Mouse (Mus musculus): ENCODE measurements around the gene Rrp15. TPM values are rescaled to one million over a fixed set of nuclear protein-coding genes. Genes with fewer than 3 reads are reported as not detected.

Gene Rrp15
- polyA plus RNA-seq, 1 experiment from 2014 or later = 39.6 TPM

- Histone ChIP-seq H3K9me3 (ENCODE audit: control insufficient read depth, low read length) (no peaks in the 10 kb centered on the region), H3K4me1 (replicated peaks; ENCODE audit: control insufficient read depth, insufficient read depth, low read length) (peaks cover 30% of the 10 kb centered on the region), H3K4me2 (ENCODE audit: low read length) (peak overlapping the region; percentile 96), H3K27me3 (replicated peaks; ENCODE audit: control insufficient read depth, insufficient read depth, low read length) (0 out of 2 replicates have a peak, but pooled peaks cover 2% of the 10 kb centered on the region), H3K36me3 (ENCODE audit: control insufficient read depth, insufficient read depth) (no peaks in the 10 kb centered on the region), H3K4me3 (replicated peaks; ENCODE audit: low read length) (peak overlapping the region; percentile 78), H3K27ac (ENCODE audit: low read length) (no peak overlapping the region), H3K9ac (replicated peaks; ENCODE audit: low read depth, low read length) (peak overlapping the region; percentile 56)
- under 1% methylated on average over 15 of the region's 15 CpGs for WGBS
- ATAC-seq = no peak
Observed at GRCm38 (mm10) chr1:186703256-186703979, 45.7 kb downstream of the Rrp15 start.

- 0 out of 2 replicates have a peak overlapping the region, but pooled peaks have one; percentile 29 for H3K9ac ChIP-seq (replicated peaks; ENCODE audit: low read depth, low read length)
- H3K4me3 ChIP-seq (replicated peaks; ENCODE audit: low read length) = peak overlapping the region; percentile 78
- 0 out of 2 replicates have a peak, but pooled peaks cover 2% of the 10 kb centered on the region for H3K27me3 ChIP-seq (replicated peaks; ENCODE audit: control insufficient read depth, insufficient read depth, low read length)
- peaks cover 30% of the 10 kb centered on the region for H3K4me1 ChIP-seq (replicated peaks; ENCODE audit: control insufficient read depth, insufficient read depth, low read length)
- 15% methylated on average over 15 of the region's 15 CpGs for WGBS
- H3K9me3 ChIP-seq (ENCODE audit: control insufficient read depth, low read length) = no peaks in the 10 kb centered on the region
- H3K27ac ChIP-seq (ENCODE audit: low read length) = no peak overlapping the region; the same call in 1 of the 2 replicates
- no peaks in the 10 kb centered on the region for H3K36me3 ChIP-seq (ENCODE audit: control insufficient read depth, insufficient read depth)
- no peak for ATAC-seq
- H3K4me2 ChIP-seq (ENCODE audit: low read length) = peak overlapping the region; percentile 96
Observed at GRCm38 (mm10) chr1:186702391-186703255, 46.5 kb downstream of the Rrp15 start.

GRCm38 (mm10) chr1:186701206-186701905 lies 47.8 kb downstream of the Rrp15 start:
- no peak for ATAC-seq
- H3K9me3 ChIP-seq (ENCODE audit: control insufficient read depth, low read length) = no peaks in the 10 kb centered on the region
- no peak overlapping the region for H3K4me2 ChIP-seq (ENCODE audit: low read length)
- H3K9ac ChIP-seq (replicated peaks; ENCODE audit: low read depth, low read length) = no peak overlapping the region
- H3K4me3 ChIP-seq (replicated peaks; ENCODE audit: low read length) = no peak overlapping the region
- H3K27me3 ChIP-seq (replicated peaks; ENCODE audit: control insufficient read depth, insufficient read depth, low read length) = 0 out of 2 replicates have a peak, but pooled peaks cover 2% of the 10 kb centered on the region
- H3K27ac ChIP-seq (ENCODE audit: low read length) = no peak overlapping the region
- H3K4me1 ChIP-seq (replicated peaks; ENCODE audit: control insufficient read depth, insufficient read depth, low read length) = peaks cover 30% of the 10 kb centered on the region
- no peaks in the 10 kb centered on the region for H3K36me3 ChIP-seq (ENCODE audit: control insufficient read depth, insufficient read depth)
- whole genome bisulfite sequencing = 65% methylated on average over 8 of the region's 8 CpGs

- Histone ChIP-seq H3K4me2 (ENCODE audit: low read length) (no peak overlapping the region), H3K36me3 (ENCODE audit: control insufficient read depth, insufficient read depth) (no peaks in the 10 kb centered on the region), H3K4me1 (replicated peaks; ENCODE audit: control insufficient read depth, insufficient read depth, low read length) (peaks cover 26% of the 10 kb centered on the region), H3K9me3 (ENCODE audit: control insufficient read depth, low read length) (no peaks in the 10 kb centered on the region), H3K27me3 (replicated peaks; ENCODE audit: control insufficient read depth, insufficient read depth, low read length) (0 out of 2 replicates have a peak, but pooled peaks cover 2% of the 10 kb centered on the region), H3K27ac (ENCODE audit: low read length) (no peak overlapping the region), H3K4me3 (replicated peaks; ENCODE audit: low read length) (no peak overlapping the region), H3K9ac (replicated peaks; ENCODE audit: low read depth, low read length) (no peak overlapping the region)
- WGBS = 77% methylated on average over 3 of the region's 3 CpGs
- ATAC-seq = no peak
Observed at GRCm38 (mm10) chr1:186700496-186700895, 48.7 kb downstream of the Rrp15 start.

GRCm38 (mm10) chr1:186698583-186699338 lies 50.4 kb downstream of the Rrp15 start:
- WGBS = 77% methylated on average over 15 of the region's 15 CpGs

GRCm38 (mm10) chr1:186696231-186696630 lies 52.9 kb downstream of the Rrp15 start:
- no peak overlapping the region for H3K9ac ChIP-seq (replicated peaks; ENCODE audit: low read depth, low read length)
- H3K4me1 ChIP-seq (replicated peaks; ENCODE audit: control insufficient read depth, insufficient read depth, low read length) = peaks cover 3% of the 10 kb centered on the region; the same call in 1 of the 2 replicates
- H3K4me3 ChIP-seq (replicated peaks; ENCODE audit: low read length) = no peak overlapping the region
- WGBS = 91% methylated on average over 9 of the region's 9 CpGs
- ATAC-seq = no peak
- H3K27ac ChIP-seq (ENCODE audit: low read length) = no peak overlapping the region
- H3K9me3 ChIP-seq (ENCODE audit: control insufficient read depth, low read length) = no peaks in the 10 kb centered on the region
- H3K4me2 ChIP-seq (ENCODE audit: low read length) = no peak overlapping the region
- no peaks in the 10 kb centered on the region for H3K27me3 ChIP-seq (replicated peaks; ENCODE audit: control insufficient read depth, insufficient read depth, low read length)
- no peaks in the 10 kb centered on the region for H3K36me3 ChIP-seq (ENCODE audit: control insufficient read depth, insufficient read depth)

More at GRCm38 (mm10) chr1:186698583-186699338, 50.4 kb downstream of the Rrp15 start:
- no peak overlapping the region for H3K4me2 ChIP-seq (ENCODE audit: low read length)
- H3K9me3 ChIP-seq (ENCODE audit: control insufficient read depth, low read length) = no peaks in the 10 kb centered on the region
- H3K4me1 ChIP-seq (replicated peaks; ENCODE audit: control insufficient read depth, insufficient read depth, low read length) = peaks cover 13% of the 10 kb centered on the region
- no peak overlapping the region for H3K9ac ChIP-seq (replicated peaks; ENCODE audit: low read depth, low read length)
- no peaks in the 10 kb centered on the region for H3K36me3 ChIP-seq (ENCODE audit: control insufficient read depth, insufficient read depth)
- H3K27me3 ChIP-seq (replicated peaks; ENCODE audit: control insufficient read depth, insufficient read depth, low read length) = 0 out of 2 replicates have a peak, but pooled peaks cover 2% of the 10 kb centered on the region
- no peak overlapping the region for H3K27ac ChIP-seq (ENCODE audit: low read length)
- no peak overlapping the region for H3K4me3 ChIP-seq (replicated peaks; ENCODE audit: low read length)
- ATAC-seq = no peak

GRCm38 (mm10) chr1:186695361-186695760 lies 53.8 kb downstream of the Rrp15 start:
- Histone ChIP-seq H3K4me3 (replicated peaks; ENCODE audit: low read length) (no peak overlapping the region), H3K9ac (replicated peaks; ENCODE audit: low read depth, low read length) (no peak overlapping the region), H3K27me3 (replicated peaks; ENCODE audit: control insufficient read depth, insufficient read depth, low read length) (no peaks in the 10 kb centered on the region), H3K4me1 (replicated peaks; ENCODE audit: control insufficient read depth, insufficient read depth, low read length) (peaks cover 3% of the 10 kb centered on the region; the same call in 1 of the 2 replicates), H3K36me3 (ENCODE audit: control insufficient read depth, insufficient read depth) (no peaks in the 10 kb centered on the region), H3K4me2 (ENCODE audit: low read length) (no peak overlapping the region), H3K9me3 (ENCODE audit: control insufficient read depth, low read length) (no peaks in the 10 kb centered on the region), H3K27ac (ENCODE audit: low read length) (no peak overlapping the region)
- ATAC-seq = no peak
- 79% methylated on average over 4 of the region's 4 CpGs for WGBS

GRCm38 (mm10) chr1:186692370-186692769 lies 56.8 kb downstream of the Rrp15 start:
- H3K36me3 ChIP-seq (ENCODE audit: control insufficient read depth, insufficient read depth) = no peaks in the 10 kb centered on the region
- 88% methylated on average over 4 of the region's 4 CpGs for WGBS
- H3K4me3 ChIP-seq (replicated peaks; ENCODE audit: low read length) = no peak overlapping the region
- H3K9ac ChIP-seq (replicated peaks; ENCODE audit: low read depth, low read length) = no peak overlapping the region
- no peaks in the 10 kb centered on the region for H3K27me3 ChIP-seq (replicated peaks; ENCODE audit: control insufficient read depth, insufficient read depth, low read length)
- no peaks in the 10 kb centered on the region for H3K9me3 ChIP-seq (ENCODE audit: control insufficient read depth, low read length)
- ATAC-seq = no peak
- no peak overlapping the region for H3K4me2 ChIP-seq (ENCODE audit: low read length)
- H3K4me1 ChIP-seq (replicated peaks; ENCODE audit: control insufficient read depth, insufficient read depth, low read length) = peaks cover 3% of the 10 kb centered on the region; the same call in 1 of the 2 replicates
- H3K27ac ChIP-seq (ENCODE audit: low read length) = no peak overlapping the region

Data from forebrain, embryonic 16.5 days (tissue).